Mouse (Mus musculus): Measurements from ENCODE around the gene Polr2a.
"Not testable (repeated sequence)": the region's sequence is repeated elsewhere in the genome, so short reads cannot be mapped to it uniquely, and the experiment has no call there.

Gene Polr2a

DNA sequence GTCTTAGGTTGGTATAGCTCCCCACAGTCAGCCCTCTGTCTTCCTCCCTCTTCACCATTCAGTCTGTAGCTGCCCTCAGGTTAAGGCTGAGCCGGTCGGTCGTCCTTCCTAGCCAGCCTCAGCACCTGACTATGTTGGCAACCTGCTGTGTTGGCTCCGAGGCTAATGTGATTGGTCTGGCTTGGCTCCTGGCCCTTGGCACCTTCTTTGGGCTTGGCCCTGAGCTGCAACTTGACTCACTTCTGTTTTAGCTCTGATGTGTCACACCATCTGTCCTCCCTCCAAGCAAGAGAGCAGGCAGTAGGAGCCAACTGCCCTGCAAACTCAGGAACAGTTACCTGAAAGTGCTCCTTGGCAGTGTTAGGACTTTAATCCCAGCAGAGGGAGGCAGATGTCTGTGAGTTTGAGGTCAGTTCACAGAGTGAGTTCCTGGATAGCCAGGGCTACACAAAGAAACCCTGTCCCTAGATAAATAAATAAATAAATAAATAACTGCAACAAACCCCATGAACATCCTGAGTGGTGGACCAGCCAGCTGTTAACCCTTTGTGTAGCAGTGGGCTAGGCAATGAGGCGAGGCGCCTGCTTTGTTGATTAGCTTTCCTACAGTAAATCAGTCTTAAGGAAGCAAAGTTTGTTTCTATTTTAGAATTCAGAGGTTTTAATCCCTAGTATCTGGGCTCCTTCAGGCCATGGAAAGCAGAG is 51.5 kb downstream of the Polr2a start:
- DNase-seq (ENCODE audit: low read depth, low spot score), result no peak

DNA sequence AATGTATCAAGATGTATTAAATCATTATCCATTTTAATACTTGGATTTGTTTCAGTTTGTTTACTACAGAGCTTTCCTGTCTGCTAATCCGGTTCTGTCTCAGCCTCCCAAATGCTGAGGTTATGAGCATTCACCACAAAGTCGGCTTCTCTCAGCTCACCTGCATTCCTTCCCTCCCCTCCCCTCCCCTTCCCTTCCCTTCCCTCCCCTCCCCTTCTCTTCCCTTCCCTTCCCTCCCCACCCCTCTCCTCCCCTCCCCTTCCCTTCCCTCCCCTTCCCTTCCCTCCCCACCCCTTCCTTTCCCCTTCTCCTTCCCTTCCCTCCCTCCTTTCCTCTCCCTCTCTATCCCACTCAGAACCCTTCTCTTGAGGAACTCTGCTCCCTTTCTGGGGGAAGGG is 53.8 kb downstream of the Polr2a start:
- no peak for DNase-seq (ENCODE audit: low read depth, low spot score)

DNA sequence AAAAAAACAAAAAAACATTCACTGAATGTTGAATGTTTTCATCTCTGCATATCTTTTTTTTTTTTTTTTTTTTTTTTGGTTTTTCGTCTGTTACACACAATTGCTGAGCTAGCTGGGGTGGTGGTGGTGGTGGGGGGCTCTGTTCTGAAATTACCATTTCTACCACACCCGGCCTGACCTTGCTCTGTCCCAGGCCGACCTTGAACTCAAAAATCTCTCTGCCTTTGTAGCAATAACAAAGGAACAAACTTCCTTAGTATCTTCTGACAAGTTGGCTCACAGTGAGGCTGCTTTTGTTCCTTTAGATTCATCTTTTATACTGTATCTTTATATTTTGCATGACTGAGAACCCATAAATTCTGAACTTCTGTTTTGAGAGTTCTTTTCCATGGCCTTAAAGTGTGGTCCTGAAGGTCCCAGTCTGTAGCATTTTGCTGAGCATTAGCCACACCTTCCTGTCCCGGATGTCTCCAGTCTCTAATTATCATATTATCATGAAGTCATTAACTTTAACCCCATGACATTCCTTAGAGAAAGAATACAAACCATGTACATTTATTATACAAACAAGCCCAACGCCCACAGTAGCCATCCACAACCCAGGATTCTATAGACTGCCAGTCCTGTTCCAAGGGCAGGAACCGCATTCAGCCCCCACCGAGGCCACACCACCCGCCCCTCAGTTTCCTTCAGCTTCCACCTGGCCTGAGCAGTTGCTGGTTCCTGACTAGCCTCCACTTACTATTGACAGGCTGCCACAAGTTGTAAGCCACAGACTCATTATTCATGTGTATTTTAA is 54.4 kb downstream of the Polr2a start:
- DNase-seq (ENCODE audit: low read depth, low spot score), result no peak

DNA sequence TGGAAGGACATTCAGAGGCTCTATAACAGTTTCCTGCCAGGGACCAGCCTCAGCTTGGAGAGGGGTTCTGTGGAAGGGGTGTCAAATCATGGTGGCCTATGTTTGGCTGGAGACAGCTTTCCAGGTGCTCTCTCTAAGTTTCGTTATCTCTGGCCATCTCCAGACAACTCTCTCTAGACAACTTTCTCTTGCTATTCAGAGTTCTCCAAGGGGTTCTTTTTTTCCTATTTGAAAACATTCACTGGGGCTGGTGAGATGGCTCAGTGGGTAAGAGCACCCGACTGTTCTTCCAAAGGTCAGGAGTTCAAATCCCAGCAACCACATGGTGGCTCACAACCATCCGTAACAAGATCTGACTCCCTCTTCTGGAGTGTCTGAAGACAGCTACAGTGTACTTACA is 55.1 kb downstream of the Polr2a start:
- DNase-seq (ENCODE audit: low read depth, low spot score), result not testable (repeated sequence)

DNA sequence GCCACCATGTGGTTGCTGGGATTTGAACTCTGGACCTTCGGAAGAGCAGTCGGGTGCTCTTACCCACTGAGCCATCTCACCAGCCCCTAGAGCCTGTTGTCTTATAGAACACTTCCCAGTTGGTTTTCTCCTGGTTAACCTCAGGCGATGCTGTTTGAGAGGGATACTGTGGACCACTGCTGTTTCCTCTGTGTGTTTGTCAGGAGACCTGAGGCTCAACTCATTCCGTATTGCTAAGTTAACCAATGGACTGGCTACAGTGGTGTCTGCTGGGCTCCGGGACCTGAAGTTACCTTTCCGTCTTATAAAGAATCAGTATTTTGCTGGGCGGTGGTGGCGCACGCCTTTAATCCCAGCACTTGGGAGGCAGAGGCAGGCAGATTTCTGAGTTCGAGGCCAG is 55.6 kb downstream of the Polr2a start:
- DNase-seq (ENCODE audit: low read depth, low spot score), result not testable (repeated sequence)

DNA sequence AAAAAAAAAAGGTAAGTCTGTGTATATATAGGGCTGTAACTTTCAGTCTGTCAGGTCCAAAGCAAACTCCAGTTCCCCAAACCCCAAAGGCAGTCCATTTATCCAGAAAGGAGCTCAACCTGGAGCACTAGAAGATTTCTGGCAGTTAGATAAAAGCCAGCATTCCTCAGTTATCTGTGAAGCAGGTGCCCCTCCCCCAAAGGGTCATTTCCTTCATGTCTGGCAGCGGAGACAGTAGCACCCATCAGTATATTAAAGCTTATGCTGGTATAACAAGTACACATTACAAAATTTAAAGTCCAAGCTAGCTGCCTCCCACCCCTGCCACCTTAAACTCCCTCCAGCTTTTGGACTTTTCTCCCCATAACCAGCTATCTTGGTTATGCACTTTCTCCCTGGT is 58.8 kb downstream of the Polr2a start:
- DNase-seq (ENCODE audit: low read depth, low spot score), result no peak

DNA sequence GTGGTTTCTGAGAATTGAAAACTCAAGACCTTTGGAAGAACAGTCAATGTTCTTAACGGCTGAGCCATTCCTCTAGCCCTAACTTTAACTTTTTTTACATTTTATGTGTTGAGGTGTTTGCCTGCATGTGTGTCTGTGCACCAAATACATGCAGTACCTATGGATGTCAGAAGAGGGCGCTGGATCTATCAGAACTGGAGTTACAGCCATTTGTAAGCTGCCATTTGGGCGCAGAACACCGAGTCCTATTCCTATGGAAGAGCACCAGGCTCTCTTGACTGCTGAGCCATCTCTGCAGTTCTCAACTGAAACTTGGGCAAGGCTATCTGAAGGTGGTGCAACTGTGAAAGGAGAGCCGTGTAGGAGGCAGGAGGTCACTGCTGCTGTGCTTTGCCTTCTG is 59.9 kb downstream of the Polr2a start:
- no peak for DNase-seq (ENCODE audit: low read depth, low spot score)

DNA sequence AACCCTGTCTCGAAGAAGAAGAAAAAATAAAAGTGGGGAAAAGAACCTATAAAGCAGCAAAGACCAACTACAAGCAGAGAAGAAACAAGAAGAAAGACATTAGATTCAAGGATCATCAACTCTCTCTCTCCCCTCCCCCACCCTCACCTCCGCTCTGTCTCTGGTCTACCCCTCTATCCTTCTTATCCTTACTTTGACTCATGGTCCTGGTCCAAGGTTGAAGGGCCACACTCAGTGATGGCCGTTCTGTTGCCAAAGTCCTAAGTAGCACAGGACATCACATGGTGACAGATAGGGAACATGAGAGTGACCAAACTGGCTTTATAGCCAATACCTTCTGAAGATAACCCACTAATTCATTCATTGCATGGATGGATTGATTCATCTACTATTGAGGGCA is 61.0 kb downstream of the Polr2a start:
- no peak for DNase-seq (ENCODE audit: low read depth, low spot score)

DNA sequence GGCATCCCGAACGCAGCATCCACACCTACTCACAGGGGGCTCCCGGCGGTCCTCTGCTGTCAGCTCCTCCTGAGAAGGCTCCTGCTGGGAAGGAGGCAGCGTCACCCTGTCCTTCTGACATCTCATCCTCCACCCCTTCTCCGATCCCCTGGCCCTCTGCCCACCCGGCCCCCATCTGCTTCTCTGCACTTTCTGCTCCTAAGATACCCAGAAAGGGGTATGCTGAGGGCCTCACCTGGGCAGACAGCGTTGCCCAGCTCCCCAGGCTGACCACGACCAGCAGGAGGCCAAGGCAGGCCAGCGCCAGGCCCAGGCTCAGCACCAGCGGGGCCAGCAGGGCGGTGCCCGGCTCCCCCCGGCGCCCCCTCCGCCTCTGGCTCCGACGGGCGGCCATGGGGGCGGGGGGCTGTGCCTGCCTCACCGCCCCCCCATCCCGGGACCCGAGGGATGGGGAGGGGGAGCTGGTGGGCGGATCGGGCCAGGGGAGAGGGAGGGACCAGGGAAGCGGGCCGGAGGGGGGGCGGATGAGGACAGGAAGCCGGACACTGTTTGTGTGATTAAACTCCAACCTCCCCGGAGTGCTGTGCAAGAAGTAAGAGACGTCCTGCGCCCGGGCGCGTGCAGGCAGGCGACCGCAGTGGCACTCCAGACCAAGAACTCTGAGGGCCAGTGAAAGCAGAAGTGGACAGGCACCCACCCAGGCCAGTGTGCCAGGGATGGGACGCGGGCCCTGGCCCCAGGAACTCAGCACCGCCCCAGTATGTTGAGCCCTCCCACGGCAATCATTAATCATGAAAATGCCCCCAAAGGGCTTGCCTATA is 62.9 kb downstream of the Polr2a start, which contains the start of the genes Tnfsf12 and Tnfsfm13:
TSS of gene Tnfsf12 (minus strand) at position 489 of the 821 bp plus-strand sequence.
TSS of gene Tnfsfm13 (minus strand) at position 738 of the 821 bp plus-strand sequence.
- no peak for DNase-seq (ENCODE audit: low read depth, low spot score)

DNA sequence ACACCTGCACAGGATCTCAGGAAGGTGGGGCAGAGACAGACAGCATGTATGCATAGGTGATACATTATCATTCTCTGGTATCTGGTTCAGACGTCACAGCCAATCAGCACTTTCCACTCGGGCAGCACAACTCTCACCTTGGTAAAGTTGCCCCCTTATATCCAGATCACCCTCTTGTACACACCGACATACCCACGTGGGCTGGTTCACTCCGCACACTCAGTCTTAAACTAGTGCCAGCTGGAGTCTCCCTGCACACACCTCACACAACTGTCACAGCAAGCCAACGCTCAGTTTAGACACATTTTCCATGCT is 63.4 kb downstream of the Polr2a start:
- DNase-seq (ENCODE audit: low read depth, low spot score), result no peak

DNA sequence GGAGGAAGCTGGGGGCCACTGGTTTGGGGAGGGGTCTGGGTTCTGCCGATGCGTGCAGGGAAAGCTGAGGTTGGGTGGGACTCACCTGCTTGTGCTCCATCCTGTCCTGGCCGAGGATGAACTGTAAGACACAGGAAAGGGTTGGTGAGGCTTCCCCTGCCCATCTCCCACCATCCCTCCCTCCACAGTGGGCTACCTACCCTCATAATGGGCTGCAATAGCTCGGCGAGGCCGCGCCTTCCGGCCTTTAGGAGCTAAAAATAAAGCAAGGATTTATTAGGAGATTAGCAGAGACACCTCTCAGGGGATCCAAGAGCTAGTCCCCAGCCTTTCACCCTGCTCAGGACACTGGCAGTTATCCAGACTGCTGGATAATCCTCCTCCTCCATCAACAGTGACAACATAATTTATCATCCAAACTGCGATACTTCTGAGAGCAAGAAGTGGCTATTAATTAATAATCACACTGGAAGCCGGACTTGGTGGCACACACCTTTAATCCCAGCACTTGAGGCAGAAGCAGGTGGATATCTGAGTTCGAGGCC is 64.9 kb downstream of the Polr2a start:
- no peak for DNase-seq (ENCODE audit: low read depth, low spot score)

DNA sequence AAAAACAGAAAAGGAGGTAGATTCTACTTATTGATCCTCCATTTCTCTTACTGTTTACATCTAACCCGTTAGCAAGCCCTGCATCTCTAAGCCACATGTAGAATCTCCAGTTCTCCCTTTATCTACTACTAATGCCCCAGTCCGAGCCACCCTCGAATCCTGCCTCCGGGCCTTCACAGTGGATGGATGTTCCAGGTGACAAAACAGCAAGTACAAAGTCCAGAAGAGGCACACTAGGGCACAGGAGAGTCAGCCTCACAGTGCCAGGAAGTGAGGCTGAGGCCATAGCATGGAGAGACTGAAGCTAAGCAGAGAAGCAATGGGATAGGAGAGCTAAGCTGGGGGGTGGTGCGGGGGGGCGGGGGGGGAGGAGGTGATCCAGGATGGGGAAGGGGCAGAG is 65.6 kb downstream of the Polr2a start:
- no peak for DNase-seq (ENCODE audit: low read depth, low spot score)

DNA sequence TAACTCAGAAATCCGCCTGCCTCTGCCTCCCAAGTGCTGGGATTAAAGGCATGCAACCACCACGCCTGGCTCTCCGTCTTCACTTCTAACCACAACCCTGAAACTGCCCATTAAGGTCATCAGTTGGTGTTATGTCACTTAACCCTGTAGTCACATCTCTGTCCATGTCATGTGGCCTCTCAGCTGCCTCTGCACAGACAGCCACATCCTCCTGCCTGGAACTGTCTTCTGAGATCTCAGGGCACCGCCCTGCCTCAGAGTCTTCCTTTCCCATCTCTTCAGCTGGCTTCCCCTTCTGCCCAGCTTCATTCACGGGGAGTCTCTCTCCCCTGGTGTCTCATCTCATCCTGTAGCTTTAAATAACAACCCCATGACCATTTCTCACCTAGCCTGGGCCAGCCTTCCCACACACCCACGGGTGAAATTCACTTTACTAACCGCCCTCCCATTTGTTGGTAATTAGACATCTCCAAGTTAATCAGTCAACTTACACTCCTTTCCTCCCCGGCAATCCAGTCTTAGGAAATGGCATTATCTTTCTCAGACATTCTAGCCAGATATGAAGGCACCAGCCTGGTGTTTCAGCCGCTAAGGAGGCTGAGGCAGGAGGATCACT is 66.1 kb downstream of the Polr2a start:
- DNase-seq (ENCODE audit: low read depth, low spot score), result no peak

DNA sequence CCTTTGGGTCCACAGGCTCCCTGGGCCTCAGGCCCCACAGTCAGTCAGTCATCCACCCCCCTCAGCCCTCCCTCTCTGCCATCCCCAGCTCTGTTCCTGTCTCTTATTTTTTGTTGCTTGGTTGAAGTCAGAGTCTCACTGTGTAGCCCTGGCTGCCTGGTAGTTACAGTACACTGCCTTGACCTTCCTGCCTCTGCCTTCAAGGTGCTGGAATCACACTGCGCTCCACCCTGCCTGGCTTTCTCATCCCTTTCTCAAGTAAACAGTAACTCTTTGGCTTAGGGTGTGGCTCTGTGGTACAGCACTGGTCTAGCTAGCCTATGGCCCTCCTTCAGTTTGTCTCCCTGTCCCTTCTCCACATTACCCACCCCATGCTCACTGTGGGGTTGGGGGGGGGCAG is 68.5 kb downstream of the Polr2a start:
- DNase-seq (ENCODE audit: low read depth, low spot score), result no peak

DNA sequence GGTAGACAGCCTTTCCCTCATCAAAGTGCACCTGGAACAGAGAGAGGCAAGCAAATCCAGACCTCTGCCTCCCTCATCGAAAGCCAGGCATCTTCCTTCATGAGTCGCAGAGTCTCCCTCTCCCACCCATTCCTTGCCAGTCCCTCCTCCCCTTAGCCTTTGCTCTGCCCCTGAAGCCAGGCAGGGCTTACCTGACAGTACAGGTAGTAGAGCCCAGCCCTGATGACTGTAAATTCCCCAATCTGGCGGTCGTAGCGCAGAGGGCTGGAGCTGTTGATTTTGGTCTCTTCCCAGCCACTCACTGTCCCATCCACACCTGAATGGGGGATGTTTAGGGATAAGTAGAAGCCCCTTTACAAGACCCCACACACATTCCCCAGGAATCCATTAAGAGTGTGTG is 71.4 kb downstream of the Polr2a start:
- no peak for DNase-seq (ENCODE audit: low read depth, low spot score)

DNA sequence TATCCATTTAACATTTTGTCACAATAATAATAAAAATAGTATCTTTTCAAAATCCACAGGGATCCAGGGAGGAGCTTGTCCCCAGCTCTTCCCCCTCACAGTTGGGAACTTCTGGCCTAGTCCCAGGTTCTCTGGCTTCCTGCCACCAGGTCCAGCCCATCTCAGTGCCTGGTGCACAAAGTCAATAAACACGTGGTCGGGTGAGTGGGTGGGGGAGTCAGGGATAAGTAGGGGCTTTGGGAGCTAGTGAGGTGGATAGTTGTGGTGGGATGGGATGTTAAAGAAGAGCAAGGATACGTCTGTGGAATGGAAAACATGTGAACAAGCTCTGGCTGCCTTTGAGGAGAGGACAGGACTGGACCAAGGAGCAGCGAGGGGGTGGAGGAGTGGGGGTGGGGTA is 72.1 kb downstream of the Polr2a start:
- DNase-seq (ENCODE audit: low read depth, low spot score), result no peak

DNA sequence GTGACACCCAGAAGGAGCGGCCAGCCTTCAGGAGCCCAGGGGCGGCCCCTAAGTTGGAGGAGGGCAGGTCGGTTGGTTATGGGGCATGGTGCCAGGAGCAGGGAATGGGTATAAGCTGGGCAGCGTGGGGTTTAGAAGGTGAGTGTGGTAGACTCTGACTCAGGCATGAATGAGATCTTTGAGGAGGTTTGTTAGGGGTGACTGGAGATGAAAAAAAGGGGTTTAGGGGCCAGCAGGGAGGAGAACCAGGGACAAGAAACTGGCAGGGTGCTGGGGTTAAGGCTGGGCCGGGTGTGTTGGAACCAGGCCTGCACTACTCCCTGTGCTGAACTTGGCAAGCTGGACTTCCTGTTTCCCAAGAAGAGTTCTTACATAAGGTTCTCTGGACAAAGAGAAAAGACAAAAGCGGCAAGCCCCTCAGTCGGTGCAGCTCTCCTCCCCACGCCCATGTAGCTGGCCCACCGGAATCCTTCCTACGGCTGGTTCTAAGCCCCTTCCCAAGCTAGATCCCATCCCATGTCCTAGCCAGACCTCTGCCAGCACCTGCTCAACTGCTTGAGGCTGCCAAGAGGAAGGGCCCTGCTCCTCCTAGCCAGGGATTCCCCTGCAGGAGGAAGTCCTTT is 72.8 kb downstream of the Polr2a start, which contains the start of gene Tnfsf13:
TSS of gene Tnfsf13 (minus strand) at position 259 of the 623 bp plus-strand sequence.
- DNase-seq (ENCODE audit: low read depth, low spot score), result no peak

DNA sequence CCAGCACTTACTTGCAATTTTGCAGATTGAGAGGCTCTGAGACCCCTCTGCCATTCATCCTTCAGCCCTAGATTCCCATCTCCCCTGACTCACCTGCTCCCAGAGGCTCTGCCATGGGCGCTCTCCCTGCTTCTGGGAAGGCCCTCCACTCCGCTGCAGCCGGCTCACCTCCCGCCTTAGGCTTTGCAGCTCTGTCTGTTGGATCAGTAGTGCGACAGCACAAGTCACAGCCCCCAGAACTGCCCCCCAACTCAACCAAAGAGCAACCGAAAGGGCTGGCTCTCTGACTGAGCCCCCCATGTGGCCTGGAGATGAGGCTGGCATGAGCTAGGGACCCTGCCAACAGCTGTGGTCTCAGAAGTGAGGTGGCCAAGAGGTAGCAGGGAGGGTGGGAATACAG is 73.5 kb downstream of the Polr2a start:
- DNase-seq (ENCODE audit: low read depth, low spot score), result no peak

DNA sequence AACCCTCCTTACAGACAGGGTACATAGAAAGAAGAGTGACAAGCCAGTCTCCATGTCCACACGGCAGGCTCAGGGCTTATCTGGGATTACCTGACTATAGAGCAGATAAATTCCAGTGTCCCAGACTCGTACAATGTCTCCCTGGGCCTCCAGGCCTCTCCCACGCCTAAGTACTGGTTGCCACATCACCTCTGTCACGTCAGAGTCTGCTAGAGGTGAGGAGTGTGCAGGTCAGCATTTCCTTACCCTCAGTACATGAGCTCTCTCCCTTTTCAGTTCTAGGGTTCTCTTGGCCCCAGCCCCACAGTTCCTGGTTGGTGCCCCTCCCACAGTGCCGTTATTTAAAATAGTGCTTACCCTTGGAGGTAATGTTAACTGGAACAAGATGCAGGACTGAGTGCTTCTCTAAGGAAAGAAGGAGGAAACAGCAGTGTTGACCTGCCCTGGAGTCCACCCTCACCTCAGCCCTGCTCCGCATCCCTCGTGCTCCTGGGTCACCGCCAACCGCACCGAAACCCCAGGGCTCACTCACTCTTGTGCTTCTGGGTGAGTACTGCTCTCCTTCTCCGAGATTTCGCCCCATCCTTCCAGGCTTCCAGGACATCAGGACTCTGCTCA is 74.2 kb downstream of the Polr2a start:
- DNase-seq (ENCODE audit: low read depth, low spot score), result no peak

Data from embryo, embryonic 11.5 days (tissue).